Mouse (Mus musculus): ENCODE measurements around the gene Kcna7. TPM values are rescaled to one million over a fixed set of nuclear protein-coding genes. Genes with fewer than 3 reads are reported as not detected.
A peak's percentile ranks its signal among the peaks of the same experiment; 100 is the strongest.

The Kcna7 gene
- total RNA-seq, 1 experiment from 2014 or later = not detected

DNA sequence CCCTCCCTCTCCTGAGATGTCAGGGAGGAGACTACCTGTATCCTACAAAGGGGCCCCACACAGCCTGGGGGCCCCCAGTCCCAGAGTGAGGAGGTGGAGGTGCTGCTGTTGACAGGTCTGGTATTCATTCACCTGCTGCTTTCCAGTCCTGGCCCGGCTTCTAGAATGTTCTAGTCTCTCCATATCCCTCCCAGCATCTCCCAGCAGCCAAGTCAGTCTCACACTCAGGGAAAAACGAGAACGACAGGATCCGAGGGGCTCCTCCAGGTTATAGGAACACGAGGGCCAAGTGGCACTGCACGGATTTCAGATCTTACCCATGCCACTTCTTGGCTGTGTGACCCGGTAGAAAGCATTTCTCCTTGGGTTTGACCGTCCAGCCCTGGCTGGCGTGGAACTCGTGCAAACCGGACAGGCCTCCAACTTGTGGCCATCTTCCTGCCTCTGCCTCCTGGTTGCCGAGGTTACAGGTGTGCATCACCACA is 9.3 kb downstream of the Kcna7 start:
- no peak for ATAC-seq (ENCODE audit: extremely low read depth, insufficient number of reproducible peaks, low FRiP score, poor library complexity, severe bottlenecking)

DNA sequence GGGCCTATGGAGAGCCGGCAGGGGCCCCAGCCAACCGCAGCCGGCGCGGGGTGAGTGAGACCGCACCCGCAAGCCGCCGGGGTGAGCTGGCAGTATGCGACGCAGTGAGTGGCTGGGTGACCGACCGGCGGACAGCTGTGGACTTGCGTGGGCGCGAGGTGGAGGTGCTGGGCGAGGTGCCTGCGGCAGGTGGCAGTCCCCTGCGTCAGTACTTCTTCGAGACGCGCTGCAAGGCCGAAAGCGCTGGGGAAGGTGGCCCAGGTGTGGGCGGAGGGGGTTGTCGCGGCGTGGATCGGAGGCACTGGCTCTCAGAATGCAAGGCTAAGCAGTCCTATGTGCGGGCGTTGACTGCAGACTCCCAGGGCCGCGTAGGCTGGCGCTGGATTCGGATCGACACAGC is 10.2 kb downstream of the Kcna7 start:
- ATAC-seq (ENCODE audit: extremely low read depth, insufficient number of reproducible peaks, low FRiP score, poor library complexity, severe bottlenecking) = no peak

DNA sequence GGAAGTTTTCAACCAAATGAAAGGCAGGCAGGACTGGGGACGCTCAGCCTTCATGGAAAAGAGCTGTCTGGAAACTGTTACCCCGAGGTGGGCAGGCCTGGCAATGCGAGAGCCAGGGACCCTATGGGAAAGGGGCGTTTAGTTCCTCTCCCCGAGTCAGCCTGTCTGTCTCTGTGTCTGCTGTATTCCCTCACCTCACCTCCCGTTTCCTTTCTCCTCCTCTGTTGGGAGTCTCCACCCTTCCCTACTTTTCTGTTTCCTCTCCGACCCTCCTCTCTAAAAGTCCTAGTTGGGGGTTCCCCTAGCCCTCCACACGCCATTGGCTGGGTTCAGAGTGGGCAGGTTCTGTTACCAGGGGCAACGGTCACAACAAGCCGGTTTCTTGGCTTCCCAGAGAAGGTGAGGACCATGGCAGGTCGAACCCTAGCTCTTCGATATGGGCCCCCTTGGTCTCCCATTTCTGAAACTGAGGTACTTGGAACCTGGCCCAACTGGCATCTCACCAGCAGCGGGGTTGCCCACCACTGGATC is 12.6 kb downstream of the Kcna7 start:
- ATAC-seq (ENCODE audit: extremely low read depth, insufficient number of reproducible peaks, low FRiP score, poor library complexity, severe bottlenecking) = no peak

DNA sequence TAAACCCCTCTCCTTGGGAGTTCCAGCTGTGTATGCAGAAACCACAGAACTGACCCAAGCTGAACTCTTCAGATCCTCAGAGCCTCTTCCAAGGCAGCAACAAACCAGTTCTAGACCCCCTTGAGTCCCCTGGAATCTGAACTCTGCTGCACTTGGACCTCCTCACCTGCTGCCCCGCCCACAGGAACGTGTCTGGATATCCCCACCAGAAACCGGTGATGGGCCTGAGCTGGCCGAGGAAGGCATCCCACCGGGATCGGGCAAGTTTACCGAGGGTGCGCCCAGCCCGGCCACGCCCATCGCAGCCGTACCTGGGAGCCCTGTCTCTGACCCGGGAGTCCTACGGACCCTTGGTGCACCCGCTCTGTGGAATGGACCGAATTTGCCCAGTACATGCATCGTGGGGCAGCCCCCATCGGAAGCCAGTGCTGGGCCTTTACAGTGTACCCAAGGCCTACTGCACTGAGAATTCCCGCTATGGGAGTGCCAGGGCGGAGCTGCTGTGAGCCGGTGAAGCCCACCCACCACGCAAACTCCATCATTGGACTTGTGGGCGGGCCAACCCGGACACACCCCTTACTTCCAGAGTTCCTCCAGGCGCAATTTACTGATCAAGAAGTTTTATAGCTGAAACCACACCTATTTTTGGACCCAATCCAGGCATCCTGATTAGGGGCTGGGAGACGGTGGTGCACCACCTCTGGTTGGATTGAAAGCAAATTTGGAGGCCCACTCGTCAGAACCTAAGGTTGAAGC is 14.6 kb downstream of the Kcna7 start:
- no peak for ATAC-seq (ENCODE audit: extremely low read depth, insufficient number of reproducible peaks, low FRiP score, poor library complexity, severe bottlenecking)

DNA sequence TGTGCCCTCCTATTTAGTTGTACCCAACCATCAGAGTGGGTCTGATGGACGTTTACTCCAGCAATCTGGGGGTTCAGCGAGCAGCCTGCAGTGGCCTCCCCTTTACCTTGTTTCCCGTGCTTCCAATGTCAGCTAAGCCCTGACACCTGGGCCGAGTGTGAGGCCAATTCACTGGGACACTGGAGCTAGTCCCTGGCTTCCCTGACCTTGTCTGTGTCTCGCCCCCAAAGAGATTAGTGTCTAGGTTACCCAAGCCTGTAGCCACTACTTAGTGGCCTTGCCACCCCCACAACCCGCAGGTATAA is 15.1 kb downstream of the Kcna7 start, which contains the start of gene Lhb:
TSS of gene Lhb (plus strand) at position 206 of the 305 bp plus-strand sequence.
- no peak for ATAC-seq (ENCODE audit: extremely low read depth, insufficient number of reproducible peaks, low FRiP score, poor library complexity, severe bottlenecking)

DNA sequence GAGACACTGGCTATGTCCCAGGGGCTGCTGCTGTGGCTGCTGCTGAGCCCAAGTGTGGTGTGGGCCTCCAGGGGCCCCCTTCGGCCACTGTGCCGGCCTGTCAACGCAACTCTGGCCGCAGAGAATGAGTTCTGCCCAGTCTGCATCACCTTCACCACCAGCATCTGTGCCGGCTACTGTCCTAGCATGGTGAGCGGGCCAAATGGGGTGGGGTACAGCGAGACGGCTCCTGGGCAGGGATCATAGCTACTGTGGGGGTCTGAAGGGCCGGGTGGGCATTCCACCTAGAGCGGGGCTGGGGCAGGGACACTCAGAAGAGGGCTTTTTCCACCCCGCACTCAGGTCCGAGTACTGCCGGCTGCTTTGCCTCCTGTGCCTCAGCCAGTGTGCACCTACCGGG is 15.7 kb downstream of the Kcna7 start:
- no peak for ATAC-seq (ENCODE audit: extremely low read depth, insufficient number of reproducible peaks, low FRiP score, poor library complexity, severe bottlenecking)

DNA sequence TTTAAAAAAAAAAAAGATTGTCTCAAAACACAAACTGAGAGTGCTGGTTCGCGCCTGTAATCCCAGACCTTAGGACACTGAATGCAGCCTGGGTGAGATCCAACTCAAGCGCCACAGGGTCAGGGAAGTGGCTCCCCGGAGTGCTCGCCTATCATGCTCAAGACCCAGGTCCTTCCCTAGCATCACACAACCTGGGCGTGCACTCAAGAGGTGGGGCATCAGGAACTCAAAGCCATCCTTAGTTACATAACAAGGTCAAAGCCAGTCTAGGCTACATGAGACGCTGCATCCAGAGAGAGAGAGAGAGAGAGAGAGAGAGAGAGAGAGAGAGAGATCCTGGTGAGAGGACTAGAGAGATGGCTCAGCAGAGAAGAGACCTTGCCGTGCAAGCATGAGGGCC is 21.1 kb downstream of the Kcna7 start:
- ATAC-seq (ENCODE audit: extremely low read depth, insufficient number of reproducible peaks, low FRiP score, poor library complexity, severe bottlenecking) = no peak

DNA sequence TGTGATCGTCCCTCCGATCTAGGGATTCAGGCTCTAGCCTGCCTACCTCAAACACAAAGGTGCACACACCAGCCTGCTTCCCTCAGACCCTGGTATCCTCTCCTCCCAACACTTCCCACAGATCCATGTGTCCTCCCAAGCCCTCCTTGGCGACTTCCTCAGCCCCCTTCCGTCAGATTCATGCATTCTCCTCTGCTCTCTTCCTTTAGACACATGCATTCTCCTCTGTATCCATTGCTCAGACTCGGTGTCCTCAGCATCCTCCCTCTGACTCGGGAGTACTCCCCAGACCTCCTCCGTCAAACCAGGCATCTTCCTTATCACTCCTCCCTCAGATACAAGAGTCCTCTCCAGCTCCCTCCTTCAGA is 28.4 kb downstream of the Kcna7 start:
- ATAC-seq (ENCODE audit: extremely low read depth, insufficient number of reproducible peaks, low FRiP score, poor library complexity, severe bottlenecking) = no peak

DNA sequence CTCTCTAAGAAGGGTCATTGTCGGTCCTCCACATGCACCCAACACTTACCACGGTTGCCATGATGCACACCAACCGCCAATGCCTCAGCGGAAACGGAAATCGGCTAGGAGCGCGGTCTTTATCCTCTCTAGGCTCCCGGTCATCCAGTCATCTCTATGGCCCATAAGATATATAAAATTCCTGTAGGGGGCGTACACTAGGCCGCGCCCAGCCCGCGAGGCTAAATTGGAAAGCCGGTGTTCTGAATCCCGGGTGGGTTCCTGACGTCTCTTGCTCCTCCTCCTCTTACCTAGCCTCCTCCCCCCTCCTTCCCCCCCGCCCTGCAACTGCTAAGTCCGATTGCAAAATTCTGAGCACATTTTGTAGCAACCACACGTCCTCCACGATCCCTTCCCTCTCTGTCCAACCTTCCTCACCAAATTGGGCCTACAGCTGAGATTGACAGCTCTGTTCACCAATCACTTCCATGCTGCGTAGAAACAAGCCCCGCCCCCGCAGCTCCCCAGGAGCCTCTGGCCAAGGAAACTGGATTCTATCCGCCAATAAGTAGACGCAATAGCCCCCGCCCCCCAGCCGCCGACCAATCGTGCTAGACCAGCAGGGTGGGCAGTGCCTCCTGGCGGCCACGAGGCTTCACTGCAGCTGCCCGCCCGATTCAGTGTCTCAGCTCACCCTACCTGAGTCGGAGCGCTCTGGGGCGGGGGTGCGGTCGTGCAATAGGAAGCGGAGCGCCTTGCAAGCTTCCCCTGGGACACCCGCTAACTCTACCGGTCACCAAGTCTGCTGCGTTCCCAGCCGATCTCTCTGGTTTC is 29.0 kb downstream of the Kcna7 start, which contains the start of gene Gys1:
TSS of gene Gys1 (plus strand) at position 642 of the 813 bp plus-strand sequence.
- ATAC-seq (ENCODE audit: extremely low read depth, insufficient number of reproducible peaks, low FRiP score, poor library complexity, severe bottlenecking) = peak; percentile 86

DNA sequence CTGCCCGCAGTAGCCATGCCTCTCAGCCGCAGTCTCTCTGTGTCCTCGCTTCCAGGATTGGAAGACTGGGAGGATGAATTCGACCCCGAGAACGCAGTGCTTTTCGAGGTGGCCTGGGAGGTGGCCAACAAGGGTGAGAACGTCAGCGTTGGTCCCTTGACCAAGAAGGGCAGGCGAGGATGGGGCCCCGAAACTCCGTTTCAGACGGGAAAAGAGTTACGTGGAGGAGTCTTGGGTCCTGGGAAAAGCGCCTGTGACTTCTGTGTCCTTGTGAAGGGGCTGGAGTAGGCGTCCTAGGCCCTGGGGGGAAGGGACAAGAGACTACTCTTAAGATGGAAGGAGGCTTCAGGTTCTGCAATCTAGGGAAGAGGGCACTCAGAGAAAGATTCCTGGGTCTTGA is 29.6 kb downstream of the Kcna7 start:
- no peak for ATAC-seq (ENCODE audit: extremely low read depth, insufficient number of reproducible peaks, low FRiP score, poor library complexity, severe bottlenecking)

DNA sequence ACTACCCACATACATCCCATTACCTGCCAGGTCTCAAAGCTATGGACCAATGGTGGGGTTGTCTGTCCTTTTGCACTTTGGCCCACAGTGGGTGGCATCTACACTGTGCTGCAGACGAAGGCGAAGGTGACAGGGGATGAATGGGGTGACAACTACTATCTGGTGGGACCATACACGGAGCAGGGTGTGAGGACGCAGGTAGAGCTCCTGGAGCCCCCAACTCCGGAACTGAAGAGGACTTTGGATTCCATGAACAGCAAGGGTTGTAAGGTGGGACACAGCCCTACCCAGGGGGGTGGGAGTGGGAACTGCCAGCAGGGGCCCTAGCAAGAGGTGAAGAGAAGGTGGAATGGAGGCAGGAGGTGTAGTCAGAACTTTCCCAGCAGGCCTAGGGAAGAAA is 31.0 kb downstream of the Kcna7 start:
- no peak for ATAC-seq (ENCODE audit: extremely low read depth, insufficient number of reproducible peaks, low FRiP score, poor library complexity, severe bottlenecking)

DNA sequence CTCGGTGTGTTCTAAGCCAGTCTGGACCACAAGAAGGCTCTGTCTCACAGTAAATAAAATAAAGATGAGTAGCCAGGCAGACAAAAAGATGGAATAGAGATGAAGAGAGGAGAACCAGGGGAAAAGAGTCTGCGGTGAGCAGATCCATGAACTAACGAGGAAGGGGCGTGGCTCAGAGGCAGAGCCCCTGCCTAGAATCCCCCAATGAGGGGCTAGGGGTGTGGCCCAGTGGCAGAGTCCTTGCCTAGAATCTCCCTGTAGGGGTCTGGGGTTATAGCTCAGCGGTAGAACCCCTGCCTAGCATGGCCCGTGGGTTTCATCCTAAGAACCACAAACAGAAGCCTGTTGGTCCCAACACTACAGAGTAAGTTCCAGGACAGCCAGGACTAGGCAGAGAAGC is 31.6 kb downstream of the Kcna7 start:
- no peak for ATAC-seq (ENCODE audit: extremely low read depth, insufficient number of reproducible peaks, low FRiP score, poor library complexity, severe bottlenecking)

DNA sequence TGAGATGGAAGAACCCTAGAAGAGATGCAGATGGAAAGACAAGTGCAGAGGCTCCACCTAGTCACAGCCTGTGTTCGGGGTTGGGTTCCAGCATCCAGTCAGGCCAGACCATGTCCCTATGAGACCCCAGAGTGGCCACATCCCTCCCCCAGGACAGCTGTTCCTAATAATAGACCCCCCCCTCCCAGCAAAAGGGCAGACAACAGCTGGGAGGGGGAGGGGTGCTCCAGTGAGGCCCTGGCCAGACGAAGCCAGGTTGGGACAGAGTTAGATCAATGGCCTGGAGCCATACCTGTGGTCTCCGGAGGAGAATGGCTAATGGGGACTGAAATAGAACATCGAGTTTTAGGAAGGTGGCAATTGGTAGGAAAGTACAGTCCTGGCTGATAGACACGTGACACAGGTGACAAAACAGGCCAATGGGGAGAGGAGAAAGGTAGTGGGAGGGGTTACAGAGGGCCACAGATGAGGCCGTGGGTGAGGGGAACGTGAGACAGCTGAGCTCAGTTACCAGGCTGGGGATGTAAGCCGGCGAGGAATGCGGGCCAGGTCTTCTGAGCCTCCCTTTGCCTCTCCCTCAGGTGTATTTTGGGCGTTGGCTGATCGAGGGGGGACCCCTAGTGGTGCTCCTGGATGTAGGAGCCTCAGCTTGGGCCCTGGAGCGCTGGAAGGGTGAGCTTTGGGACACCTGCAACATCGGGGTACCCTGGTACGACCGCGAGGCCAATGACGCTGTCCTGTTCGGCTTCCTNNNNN is 32.2 kb downstream of the Kcna7 start, which contains the start of gene Ruvbl2:
TSS of gene Ruvbl2 (minus strand) at position 576 of the 756 bp plus-strand sequence.
- ATAC-seq (ENCODE audit: extremely low read depth, insufficient number of reproducible peaks, low FRiP score, poor library complexity, severe bottlenecking) = no peak

DNA sequence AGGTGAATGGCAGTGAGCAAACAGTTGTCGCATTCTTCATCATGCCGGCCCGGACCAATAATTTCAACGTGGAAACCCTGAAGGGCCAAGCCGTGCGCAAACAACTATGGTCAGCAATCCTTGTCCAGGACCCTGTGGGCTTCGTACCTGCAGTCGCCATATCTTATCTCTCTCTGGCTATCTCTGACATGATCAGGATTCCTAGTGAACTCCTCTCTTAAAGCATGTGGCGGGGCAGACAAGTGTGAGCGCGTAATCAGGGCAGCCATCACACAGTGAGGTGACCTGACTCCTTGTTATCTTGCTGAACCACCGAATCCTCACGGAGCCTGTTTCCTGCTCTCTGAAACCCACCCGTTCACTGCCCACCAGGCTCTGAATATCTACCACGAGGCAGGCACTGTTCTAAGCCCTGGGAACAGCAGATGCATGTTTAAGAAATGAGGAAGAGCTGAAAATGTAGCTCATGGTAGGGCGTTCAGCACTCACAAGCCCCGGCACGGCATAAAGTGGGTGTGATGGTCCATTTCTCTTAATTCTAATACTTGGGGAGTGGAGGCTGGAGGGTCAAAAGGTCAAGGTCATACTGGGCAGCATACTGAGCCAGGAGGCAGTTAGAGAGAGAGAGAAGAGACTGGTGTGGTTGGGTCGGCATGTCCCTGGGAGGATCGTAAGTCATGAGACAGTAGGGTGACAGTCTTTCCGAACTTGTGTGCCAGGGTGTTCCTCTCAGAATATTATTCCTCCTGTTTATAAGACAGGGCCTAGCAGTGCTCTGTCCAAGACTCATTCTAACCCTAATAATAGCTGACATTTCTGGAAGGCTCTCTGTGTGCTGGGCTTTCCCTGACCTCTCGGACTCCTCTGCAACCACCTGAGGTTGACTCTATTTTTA is 38.3 kb downstream of the Kcna7 start:
- ATAC-seq (ENCODE audit: extremely low read depth, insufficient number of reproducible peaks, low FRiP score, poor library complexity, severe bottlenecking) = no peak

DNA sequence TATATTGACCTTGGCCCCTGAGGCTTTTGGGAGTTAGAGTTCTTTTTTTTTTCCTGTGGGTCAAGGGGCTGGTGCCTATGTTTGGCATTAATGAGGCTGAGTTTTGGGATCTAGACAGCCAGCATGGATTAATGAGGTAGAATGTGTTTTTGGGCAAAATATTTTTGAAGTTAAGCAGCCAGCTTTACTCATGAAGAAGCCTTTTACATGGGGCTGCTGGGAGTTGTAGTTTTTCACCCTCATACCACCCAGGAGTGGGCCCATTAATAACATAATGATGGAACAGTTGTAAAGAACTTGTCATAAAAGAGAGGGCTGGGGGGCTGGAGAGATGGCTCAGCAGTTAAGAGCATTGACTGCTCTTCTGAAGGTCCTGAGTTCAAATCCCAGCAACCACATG is 41.1 kb downstream of the Kcna7 start:
- no peak for ATAC-seq (ENCODE audit: extremely low read depth, insufficient number of reproducible peaks, low FRiP score, poor library complexity, severe bottlenecking)

DNA sequence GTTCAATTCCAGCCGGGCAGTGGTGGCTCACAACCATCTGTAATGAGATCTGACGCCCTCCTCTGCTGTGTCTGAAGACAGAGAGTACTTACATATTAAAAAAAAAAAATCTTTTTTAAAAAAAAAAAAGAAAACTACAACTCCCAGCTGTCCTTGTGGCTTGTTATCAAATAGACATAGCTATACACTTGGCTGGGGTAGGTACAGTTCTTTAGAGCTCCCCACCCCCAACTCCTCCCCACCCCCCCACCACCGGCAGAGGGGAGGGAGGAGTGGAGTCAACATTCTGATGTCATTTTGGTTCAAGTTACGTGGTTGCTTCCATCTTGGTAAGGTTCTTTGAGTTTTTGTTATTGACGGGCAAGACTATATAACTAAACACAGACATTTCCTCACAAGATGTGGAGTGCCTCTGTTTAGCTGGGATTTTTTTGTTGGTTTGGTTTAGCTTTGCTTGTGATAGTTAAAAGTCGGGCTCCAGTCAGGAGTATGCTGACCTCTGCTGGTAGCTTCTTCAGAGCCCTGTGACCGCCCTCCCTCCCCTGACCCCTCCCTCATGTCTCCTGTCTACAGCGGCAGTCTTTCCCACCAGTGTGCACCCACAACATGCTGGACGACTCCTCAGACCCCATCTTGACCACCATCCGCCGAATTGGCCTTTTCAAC is 42.0 kb downstream of the Kcna7 start:
- no peak for ATAC-seq (ENCODE audit: extremely low read depth, insufficient number of reproducible peaks, low FRiP score, poor library complexity, severe bottlenecking)

DNA sequence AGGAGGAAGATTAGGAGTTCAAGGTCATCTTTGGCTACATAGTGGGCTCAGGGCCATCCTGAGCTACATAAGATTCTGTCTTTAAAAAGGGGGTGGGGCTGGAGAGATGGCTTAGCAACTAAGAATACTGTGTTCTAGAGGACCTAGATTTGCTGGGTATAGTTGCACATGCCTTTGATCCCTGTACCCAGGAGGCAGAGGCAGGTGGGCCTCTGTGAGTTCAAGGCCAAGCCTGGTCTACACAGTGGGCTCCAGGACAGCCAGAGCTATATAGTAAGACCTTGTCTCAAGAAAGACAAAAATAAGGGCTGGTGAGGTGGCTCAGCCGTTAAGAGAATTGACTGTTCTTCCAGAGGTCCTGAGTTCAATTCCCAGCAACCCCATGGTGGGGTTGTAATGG is 44.5 kb downstream of the Kcna7 start:
- ATAC-seq (ENCODE audit: extremely low read depth, insufficient number of reproducible peaks, low FRiP score, poor library complexity, severe bottlenecking) = no peak
